Mouse (Mus musculus) CH12.LX (cell line): Measurements from ENCODE around the gene Aldh3b2. TPM values are rescaled to one million over a fixed set of nuclear protein-coding genes. Genes with fewer than 3 reads are reported as not detected.

Source experiments
- DNase-seq: peaks from one replicate; pipeline ENCODE4 v3.0.0-alpha.2; 2013; ENCODE audit errors: extremely low read depth
- H3K27ac ChIP-seq: 2 replicates; pipeline ENCODE4 v1.5.1; 2012; ENCODE audit warnings: low read depth, mild to moderate bottlenecking, control low read depth, moderate library complexity; ENCODE audit not compliant: insufficient read depth
- H3K27me3 ChIP-seq: replicated peaks from 2 replicates; pipeline ENCODE3; 2012; ENCODE audit warnings: inconsistent platforms
- H3K36me3 ChIP-seq, 2 experiments: replicated peaks in 1 of 2; 2 replicates each; pipeline versions ENCODE3 to v1.6.1; 2012; ENCODE audit warnings: inconsistent platforms in 1 of 2, low read length in 1 of 2, mild to moderate bottlenecking in 1 of 2, mixed read lengths in 1 of 2, moderate library complexity in 1 of 2; ENCODE audit not compliant: control insufficient read depth in 1 of 2, insufficient read depth in 1 of 2
- H3K4me1 ChIP-seq, 2 experiments: 2 replicates each; pipeline ENCODE4 v1.6.1; 2012; ENCODE audit warnings: inconsistent platforms in 1 of 2, moderate library complexity in 1 of 2; ENCODE audit not compliant: insufficient read depth in 2 of 2, control insufficient read depth in 1 of 2
- H3K4me2 ChIP-seq: 2 replicates; pipeline ENCODE4 v1.6.1; 2012; ENCODE audit warnings: low read depth, mild to moderate bottlenecking, control low read depth; ENCODE audit not compliant: poor library complexity, insufficient read depth, severe bottlenecking
- H3K4me3 ChIP-seq, 3 experiments: fragments of 150-350 bp in 1 of 3; sonication (generic) in 1 of 3; replicated peaks in 1 of 3; 2 replicates each; pipeline versions ENCODE3 to v1.5.1; 2011 to 2012; ENCODE audit warnings: low read depth in 2 of 3, low read length in 2 of 3, mild to moderate bottlenecking in 2 of 3, moderate library complexity in 2 of 3, control low read depth in 1 of 3, improper control_type of control experiment in 1 of 3, inconsistent platforms in 1 of 3, mixed read lengths in 1 of 3; ENCODE audit not compliant: poor library complexity in 1 of 3
- H3K79me2 ChIP-seq: replicated peaks from 2 replicates; pipeline ENCODE4 v1.6.1; 2012; ENCODE audit warnings: mild to moderate bottlenecking, moderate library complexity; ENCODE audit not compliant: control insufficient read depth, poor library complexity, insufficient read depth, severe bottlenecking; ENCODE audit errors: extremely low read depth
- H3K9ac ChIP-seq: 2 replicates; pipeline ENCODE4 v1.6.1; 2012; ENCODE audit warnings: low read depth, mild to moderate bottlenecking, control low read depth, moderate library complexity; ENCODE audit not compliant: insufficient read depth
- H3K9me3 ChIP-seq: replicated peaks from 2 replicates; pipeline ENCODE3; 2012; ENCODE audit warnings: low read length, inconsistent platforms, mixed read lengths
- BHLHE40 ChIP-seq: IDR thresholded peaks from 2 replicates; pipeline ENCODE4 v1.6.1; 2011; ENCODE audit warnings: mild to moderate bottlenecking, low read depth, low read length, improper control_type of control experiment
- CHD1 ChIP-seq: IDR thresholded peaks from 2 replicates; pipeline ENCODE4 v1.6.1; 2012; ENCODE audit warnings: low read depth, low read length, improper control_type of control experiment, inconsistent platforms
- CHD2 ChIP-seq: IDR thresholded peaks from 2 replicates; pipeline ENCODE4 v1.6.1; 2011; ENCODE audit warnings: low read length, improper control_type of control experiment
- CTCF ChIP-seq, 2 experiments: IDR thresholded peaks in 1 of 2; conservative IDR thresholded peaks in 1 of 2; 2 replicates each; pipeline ENCODE4 v1.5.1; 2011 to 2012; ENCODE audit warnings: low read depth in 2 of 2, low read length in 2 of 2, improper control_type of control experiment in 1 of 2, inconsistent platforms in 1 of 2, mild to moderate bottlenecking in 1 of 2, moderate library complexity in 1 of 2
- E2F4 ChIP-seq: IDR thresholded peaks from 2 replicates; pipeline ENCODE4 v1.6.1; 2011; ENCODE audit warnings: low read depth, low read length, improper control_type of control experiment; ENCODE audit not compliant: insufficient replicate concordance
- ELF1 ChIP-seq: IDR thresholded peaks from 2 replicates; pipeline ENCODE4 v1.6.1; 2014; ENCODE audit warnings: low read depth, mild to moderate bottlenecking, inconsistent platforms, low read length, improper control_type of control experiment
- EP300 ChIP-seq: IDR thresholded peaks from 2 replicates; pipeline ENCODE4 v1.6.1; 2011; ENCODE audit warnings: low read length, improper control_type of control experiment
- ETS1 ChIP-seq: conservative IDR thresholded peaks from 2 replicates; pipeline ENCODE4 v1.6.1; 2012; ENCODE audit warnings: low read depth, mild to moderate bottlenecking, inconsistent platforms, low read length, improper control_type of control experiment, moderate library complexity
- GABPA ChIP-seq: IDR thresholded peaks from 2 replicates; pipeline ENCODE4 v1.6.1; 2012; ENCODE audit warnings: low read depth, low read length, improper control_type of control experiment, inconsistent platforms; ENCODE audit not compliant: insufficient replicate concordance
- HCFC1 ChIP-seq: IDR thresholded peaks from 2 replicates; pipeline ENCODE4 v1.6.1; 2012; ENCODE audit warnings: low read depth, mild to moderate bottlenecking, inconsistent platforms, low read length, improper control_type of control experiment
- IRF4 ChIP-seq: IDR thresholded peaks from 2 replicates; pipeline ENCODE4 v1.6.1; 2014; ENCODE audit warnings: low read depth, mild to moderate bottlenecking, inconsistent platforms, low read length, improper control_type of control experiment
- JUN ChIP-seq: IDR thresholded peaks from 2 replicates; pipeline ENCODE4 v1.6.1; 2011; ENCODE audit warnings: low read depth, mild to moderate bottlenecking, low read length, improper control_type of control experiment, moderate library complexity; ENCODE audit not compliant: insufficient read depth
- JUND ChIP-seq: conservative IDR thresholded peaks from 2 replicates; pipeline ENCODE4 v1.6.1; 2011; ENCODE audit warnings: low read depth, low read length, improper control_type of control experiment
- KAT2A ChIP-seq: IDR thresholded peaks from 2 replicates; pipeline ENCODE4 v1.6.1; 2012; ENCODE audit warnings: low read length, improper control_type of control experiment, inconsistent platforms; ENCODE audit not compliant: insufficient replicate concordance
- MAFK ChIP-seq: IDR thresholded peaks from 2 replicates; pipeline ENCODE4 v1.6.1; 2011; ENCODE audit warnings: low read length, improper control_type of control experiment; ENCODE audit not compliant: insufficient replicate concordance
- MAX ChIP-seq: IDR thresholded peaks from 2 replicates; pipeline ENCODE4 v1.6.1; 2011; ENCODE audit warnings: low read length, improper control_type of control experiment
- MAZ ChIP-seq: IDR thresholded peaks from 2 replicates; pipeline ENCODE4 v1.6.1; 2012; ENCODE audit warnings: low read depth, mild to moderate bottlenecking, inconsistent platforms, low read length, improper control_type of control experiment, moderate library complexity
- MEF2A ChIP-seq: IDR thresholded peaks from 2 replicates; pipeline ENCODE4 v1.6.1; 2014; ENCODE audit warnings: low read depth, mild to moderate bottlenecking, inconsistent platforms, low read length, improper control_type of control experiment, borderline replicate concordance
- MXI1 ChIP-seq: IDR thresholded peaks from 2 replicates; pipeline ENCODE4 v1.6.1; 2011; ENCODE audit warnings: mild to moderate bottlenecking, low read depth, low read length, improper control_type of control experiment
- MYC ChIP-seq: IDR thresholded peaks from 2 replicates; pipeline ENCODE4 v1.6.1; 2011; ENCODE audit warnings: low read depth, mild to moderate bottlenecking, improper control_type of control experiment, low read length
- NELFE ChIP-seq: IDR thresholded peaks from 2 replicates; pipeline ENCODE4 v1.6.1; 2011; ENCODE audit warnings: low read depth, low read length, improper control_type of control experiment
- NRF1 ChIP-seq: IDR thresholded peaks from 2 replicates; pipeline ENCODE4 v1.6.1; 2014; ENCODE audit warnings: low read depth, mild to moderate bottlenecking, inconsistent platforms, low read length, improper control_type of control experiment, moderate library complexity
- PAX5 ChIP-seq: IDR thresholded peaks from 2 replicates; pipeline ENCODE4 v1.6.1; 2012; ENCODE audit warnings: low read length, inconsistent platforms, mixed read lengths
- POLR2A ChIP-seq: IDR thresholded peaks from 2 replicates; pipeline ENCODE4 v1.6.1; 2011; ENCODE audit warnings: low read depth, mild to moderate bottlenecking, improper control_type of control experiment, low read length
- POLR2AphosphoS2 ChIP-seq: IDR thresholded peaks from 2 replicates; pipeline ENCODE4 v1.6.1; 2011; ENCODE audit warnings: low read depth, low read length, improper control_type of control experiment
- RAD21 ChIP-seq: IDR thresholded peaks from 2 replicates; pipeline ENCODE4 v1.6.1; 2011; ENCODE audit warnings: low read depth, mild to moderate bottlenecking, low read length, improper control_type of control experiment, moderate library complexity
- RCOR1 ChIP-seq: conservative IDR thresholded peaks from 2 replicates; pipeline ENCODE4 v1.6.1; 2012; ENCODE audit warnings: low read depth, mild to moderate bottlenecking, inconsistent platforms, low read length, improper control_type of control experiment
- SIN3A ChIP-seq: IDR thresholded peaks from 2 replicates; pipeline ENCODE4 v1.6.1; 2012; ENCODE audit warnings: low read length, improper control_type of control experiment, inconsistent platforms
- SMC3 ChIP-seq: IDR thresholded peaks from 2 replicates; pipeline ENCODE4 v1.6.1; 2011; ENCODE audit warnings: low read depth, low read length, improper control_type of control experiment
- TBP ChIP-seq: conservative IDR thresholded peaks from 2 replicates; pipeline ENCODE4 v1.6.1; 2011; ENCODE audit warnings: low read depth, low read length, improper control_type of control experiment
- TCF12 ChIP-seq: IDR thresholded peaks from 2 replicates; pipeline ENCODE4 v1.6.1; 2014; ENCODE audit warnings: low read depth, mild to moderate bottlenecking, inconsistent platforms, low read length, improper control_type of control experiment
- UBTF ChIP-seq: IDR thresholded peaks from 2 replicates; pipeline ENCODE4 v1.6.1; 2012; ENCODE audit warnings: low read depth, mild to moderate bottlenecking, inconsistent platforms, low read length, improper control_type of control experiment, moderate library complexity
- USF1 ChIP-seq: IDR thresholded peaks from 2 replicates; pipeline ENCODE4 v1.6.1; 2014; ENCODE audit warnings: low read depth, mild to moderate bottlenecking, inconsistent platforms, low read length, improper control_type of control experiment
- USF2 ChIP-seq: conservative IDR thresholded peaks from 2 replicates; pipeline ENCODE4 v1.6.1; 2011; ENCODE audit warnings: low read depth, low read length, improper control_type of control experiment
- ZC3H11A ChIP-seq: IDR thresholded peaks from 2 replicates; pipeline ENCODE4 v1.6.1; 2012; ENCODE audit warnings: low read depth, mild to moderate bottlenecking, inconsistent platforms, low read length, improper control_type of control experiment
- ZKSCAN1 ChIP-seq: IDR thresholded peaks from 2 replicates; pipeline ENCODE4 v1.6.1; 2012; ENCODE audit warnings: low read depth, inconsistent platforms, low read length, improper control_type of control experiment, borderline replicate concordance
- ZMIZ1 ChIP-seq: IDR thresholded peaks from 2 replicates; pipeline ENCODE4 v1.6.1; 2012; ENCODE audit warnings: low read depth, mild to moderate bottlenecking, inconsistent platforms, low read length, improper control_type of control experiment
- ZNF384 ChIP-seq: IDR thresholded peaks from 2 replicates; pipeline ENCODE4 v1.6.1; 2012; ENCODE audit warnings: low read depth, low read length, improper control_type of control experiment, inconsistent platforms
- dilution Hi-C: fragments of 300-500 bp; cut with MboI; formaldehyde crosslinking; loops from 2 replicates; pipeline ENCODE4 v1.14.3; 2020; ENCODE audit warnings: low sequenced_read_pairs; ENCODE audit not compliant: extremely low pct_unique_long_range_greater_than_20kb, extremely low pct_ligation_motif_present
- in situ Hi-C: fragments of 300-500 bp; cut with MboI; formaldehyde crosslinking; loops from 3 replicates; pipeline ENCODE4 v1.14.3; 2019; ENCODE audit warnings: low sequenced_read_pairs, low pct_ligation_motif_present, low pct_unique_long_range_greater_than_20kb, mixed read lengths
- polyA plus RNA-seq: library from polyadenylated mRNA; unstranded; fragments of >175 nt; gene quantifications from 2 replicates; pipeline ENCODE4 v1.2.1, GENCODE M21; 2012; ENCODE audit warnings: low read depth; ENCODE audit not compliant: insufficient read length
- total RNA-seq, 2 experiments: library from RNA; depleted of rRNA; stranded (reverse); fragments of 300-350 nt in 1 of 2; fragments of >200 nt in 1 of 2; gene quantifications; 2 replicates each; pipeline ENCODE4 v1.2.3; 2012 to 2014

The Aldh3b2 gene
- total and polyA plus RNA-seq, 3 experiments: not detected

DNA sequence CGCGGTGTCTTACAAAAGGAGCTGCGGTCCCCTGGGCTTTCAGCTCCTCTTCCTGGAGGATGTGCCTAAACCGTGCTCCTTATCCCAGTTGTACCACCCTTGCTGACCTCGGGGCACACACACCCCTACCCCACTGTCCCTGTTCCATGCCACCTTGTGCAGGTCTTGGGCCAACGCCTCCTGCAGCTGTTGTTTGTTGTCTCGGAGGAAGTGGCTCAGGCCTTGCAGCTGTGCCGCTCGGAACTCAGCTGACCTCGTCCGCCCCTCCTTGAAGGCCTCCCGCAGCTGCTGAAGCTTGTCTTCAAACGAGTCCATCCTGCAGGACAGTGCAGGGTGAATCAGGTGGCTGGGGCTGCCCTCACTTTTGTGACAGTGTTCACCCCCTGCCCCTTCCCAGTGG is 48.5 kb upstream of the Aldh3b2 start:
- Histone ChIP-seq H3K36me3 (peaks cover 0 to 14% of the 10 kb centered on the region in 2 experiments), H3K27ac (peak overlapping the region; percentile 84), H3K79me2 (no peaks in the 10 kb centered on the region), H3K4me2 (peak overlapping the region; percentile 34), H3K4me3 (peak overlapping the region in 2 of 3 experiments; percentile 1 to 21), H3K27me3 (no peaks in the 10 kb centered on the region), H3K9ac (peak overlapping the region; percentile 2; the same call in 1 of the 2 replicates)
- in situ Hi-C loops (no loop called here), dilution Hi-C loops (no loop called here)
- DNase-seq: peak; percentile 51
- no peak; the same call in 1 of the 2 replicates for TF ChIP-seq USF1
- TF ChIP-seq E2F4: no peak
- no peak for TF ChIP-seq CHD1
- no peak for TF ChIP-seq JUND
- no peak; the same call in 1 of the 2 replicates for TF ChIP-seq MAX
- no peak for TF ChIP-seq NRF1
- no peak for TF ChIP-seq GABPA
- TF ChIP-seq KAT2A: no peak
- 0 out of 2 replicates have a peak, but pooled peaks have one; percentile 17 for TF ChIP-seq CHD2
- TF ChIP-seq MXI1: peak; percentile 58
- TF ChIP-seq ETS1: peak; percentile 86
- TF ChIP-seq TCF12: peak; percentile 98
- TF ChIP-seq EP300: peak; percentile 81
- no peak for TF ChIP-seq JUN
- TF ChIP-seq HCFC1: no peak
- no peak for TF ChIP-seq CTCF (conservative IDR thresholded peaks at IDR 0.05 in 1 of 2, IDR thresholded peaks at IDR 0.05 in 1 of 2; ENCODE audit: low read depth in 2 of 2, low read length in 2 of 2)
- TF ChIP-seq RCOR1: no peak
- no peak for TF ChIP-seq ELF1
- TF ChIP-seq MEF2A: 0 out of 2 replicates have a peak, but pooled peaks have one; percentile 50
- no peak; the same call in 1 of the 2 replicates for TF ChIP-seq UBTF
- peak; percentile 91 for TF ChIP-seq SIN3A
- no peak for TF ChIP-seq MYC
- TF ChIP-seq NELFE: no peak
- TF ChIP-seq BHLHE40: peak; percentile 86
- TF ChIP-seq PAX5: no peak
- TF ChIP-seq ZKSCAN1: no peak
- no peak for TF ChIP-seq POLR2AphosphoS2
- TF ChIP-seq ZNF384: no peak
- TF ChIP-seq USF2: no peak
- TF ChIP-seq TBP: no peak
- no peak for TF ChIP-seq ZMIZ1
- TF ChIP-seq RAD21: no peak
- peak; percentile 58 for TF ChIP-seq IRF4
- TF ChIP-seq SMC3: no peak
- TF ChIP-seq MAFK: no peak
- TF ChIP-seq ZC3H11A: no peak
- TF ChIP-seq MAZ: 0 out of 2 replicates have a peak, but pooled peaks have one; percentile 29
- no peak for TF ChIP-seq POLR2A
- TF ChIP-seq, all 38 proteins: peak for 10
- Histone ChIP-seq H3K9me3 (no peaks in the 10 kb centered on the region), H3K4me1 (peaks cover 33 to 60% of the 10 kb centered on the region in 2 experiments)
